Mouse (Mus musculus) kidney, postnatal 0 days (tissue): ENCODE measurements around the gene Syt6. TPM values are rescaled to one million over a fixed set of nuclear protein-coding genes. Genes with fewer than 3 reads are reported as not detected.
A peak's percentile ranks its signal among the peaks of the same experiment; 100 is the strongest.

Source experiments
- ATAC-seq: fragments of 200-750 bp; cut with Nextera tagmentation; replicated peaks from 2 replicates; pipeline ENCODE4 v1.8.0; 2017; ENCODE audit warnings: low read depth, moderate number of reproducible peaks, moderate TSS enrichment, moderate library complexity; ENCODE audit not compliant: low FRiP score
- DNase-seq: peaks from one replicate; pipeline ENCODE4 v3.0.0-alpha.2; 2016; ENCODE audit warnings: low spot score
- H3K27ac ChIP-seq: fragments of 300-500 bp; sonication (generic); 2 replicates; pipeline ENCODE4 v1.5.1; 2014; ENCODE audit warnings: mild to moderate bottlenecking
- H3K27me3 ChIP-seq: fragments of 300-500 bp; sonication (generic); 2 replicates; pipeline ENCODE4 v1.6.1; 2014; ENCODE audit warnings: low read length, mixed read lengths; ENCODE audit not compliant: insufficient read depth
- H3K36me3 ChIP-seq: fragments of 300-500 bp; sonication (generic); 2 replicates; pipeline ENCODE4 v1.6.1; 2014; ENCODE audit warnings: low read length, mixed read lengths; ENCODE audit not compliant: insufficient read depth
- H3K4me1 ChIP-seq: fragments of 300-500 bp; sonication (generic); replicated peaks from 2 replicates; pipeline ENCODE4 v1.6.1; 2014; ENCODE audit warnings: antibody characterized with exemption, low read length, mixed read lengths; ENCODE audit not compliant: insufficient read depth
- H3K4me2 ChIP-seq: fragments of 300-500 bp; sonication (generic); 2 replicates; pipeline ENCODE4 v1.6.1; 2014; ENCODE audit warnings: mild to moderate bottlenecking, low read length, moderate library complexity, mixed read lengths
- H3K4me3 ChIP-seq: fragments of 300-500 bp; sonication (generic); replicated peaks from 2 replicates; pipeline ENCODE4 v1.5.1; 2014; ENCODE audit warnings: low read depth, low read length
- H3K9ac ChIP-seq: fragments of 300-500 bp; sonication (generic); 2 replicates; pipeline ENCODE4 v1.6.1; 2014; ENCODE audit warnings: low read depth, low read length
- H3K9me3 ChIP-seq: fragments of 300-500 bp; sonication (generic); replicated peaks from 2 replicates; pipeline ENCODE4 v1.6.1; 2016; ENCODE audit warnings: low read length, inconsistent platforms, mixed read lengths
- CTCF ChIP-seq: IDR thresholded peaks from 2 replicates; pipeline ENCODE4 v1.5.1; 2016; ENCODE audit warnings: antibody characterized with exemption, low read depth, mild to moderate bottlenecking, moderate library complexity
- WGBS: fragments of 180-500 bp; shearing (Covaris S2); extraction: QIAGEN DNeasy Blood & Tissue Kit; methylation state at CpG from one replicate; pipeline ENCODE4 v1.1.7; 2014; 5-methylcytosine and 5-hydroxymethylcytosine counted together
- polyA plus RNA-seq: library from polyadenylated mRNA; unstranded; fragments of >200 nt; fragmentation: Nextera tagmentation; extraction: Ambion mirVana; gene quantifications from 2 replicates; pipeline ENCODE4 v1.2.1, GENCODE M21; 2015

Syt6 gene
- polyA plus RNA-seq, 1 experiment from 2014 or later, result 0.05 TPM

- 11% methylated on average over 22 of the region's 22 CpGs for WGBS
- H3K27me3 ChIP-seq, result peaks cover 55% of the 10 kb centered on the region
- ATAC-seq, result no peak; the same call in 1 of the 2 replicates
Observed at GRCm38 (mm10) chr3:103574566-103575155, 370 bp upstream of the Syt6 start.

DNA sequence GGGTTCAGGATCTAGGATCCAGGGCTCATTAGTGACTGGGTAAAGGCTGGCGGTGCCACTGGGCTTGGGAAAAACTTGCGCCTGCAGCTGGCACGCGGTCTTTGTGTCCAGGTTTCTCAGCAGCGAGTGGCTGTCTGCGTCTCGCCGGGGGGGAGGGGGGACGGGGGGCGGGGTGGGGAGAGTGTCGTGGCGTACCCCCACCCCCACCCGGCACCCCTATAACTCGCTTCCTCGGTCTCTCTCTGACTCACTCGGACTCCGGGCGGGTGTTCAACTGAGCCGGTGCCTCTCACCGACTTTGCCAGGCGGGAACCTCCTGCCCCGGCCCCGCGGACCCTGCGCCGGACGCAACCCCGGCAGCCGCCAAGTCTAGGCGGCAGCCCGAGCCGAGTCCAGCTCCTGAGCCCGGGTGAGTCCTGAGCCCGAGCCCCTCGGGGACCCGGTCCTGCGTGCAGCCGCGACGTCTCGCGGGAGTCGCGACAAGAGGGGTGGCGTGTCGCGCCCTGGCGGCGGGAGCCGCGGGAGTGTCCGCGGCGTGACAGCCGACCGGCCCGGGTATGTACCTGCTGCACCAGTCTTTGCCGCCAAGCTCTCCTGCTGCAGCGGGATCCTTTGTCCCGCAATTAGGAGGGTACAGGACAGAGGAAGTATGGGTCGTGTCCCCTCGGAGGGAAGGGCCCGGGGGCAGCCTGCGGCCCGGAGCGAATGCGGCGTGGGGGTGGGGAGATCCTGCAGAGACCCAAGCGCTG is 1.0 kb downstream of the Syt6 start:
- Histone ChIP-seq H3K9ac (no peak overlapping the region), H3K9me3 (no peaks in the 10 kb centered on the region), H3K4me3 (peak overlapping the region; percentile 39), H3K36me3 (no peaks in the 10 kb centered on the region), H3K27ac (no peak overlapping the region), H3K4me2 (peak overlapping the region; percentile 78), H3K27me3 (peaks cover 55% of the 10 kb centered on the region), H3K4me1 (peaks cover 7% of the 10 kb centered on the region)
- no peak for TF ChIP-seq CTCF
- no peak for ATAC-seq
- DNase-seq, result no peak
- under 1% methylated on average over 64 of the region's 69 CpGs for WGBS

More at GRCm38 (mm10) chr3:103574566-103575155, 370 bp upstream of the Syt6 start:
- Histone ChIP-seq H3K4me2 (no peak overlapping the region), H3K4me3 (no peak overlapping the region), H3K9ac (no peak overlapping the region), H3K36me3 (no peaks in the 10 kb centered on the region), H3K9me3 (no peaks in the 10 kb centered on the region), H3K27ac (no peak overlapping the region), H3K4me1 (peaks cover 7% of the 10 kb centered on the region)
- DNase-seq, result no peak
- TF ChIP-seq CTCF, result no peak

GRCm38 (mm10) chr3:103587136-103587535 is 12.1 kb downstream of the Syt6 start:
- no peak for TF ChIP-seq CTCF
- DNase-seq (no peak), ATAC-seq (no peak)
- H3K4me1 ChIP-seq, result no peaks in the 10 kb centered on the region
- H3K27ac ChIP-seq, result no peak overlapping the region
- WGBS, result 94% methylated on average over 17 of the region's 17 CpGs
- no peaks in the 10 kb centered on the region for H3K27me3 ChIP-seq
- no peak overlapping the region for H3K4me2 ChIP-seq
- no peaks in the 10 kb centered on the region for H3K36me3 ChIP-seq
- no peak overlapping the region for H3K9ac ChIP-seq
- H3K9me3 ChIP-seq, result no peaks in the 10 kb centered on the region
- H3K4me3 ChIP-seq, result no peak overlapping the region

DNA sequence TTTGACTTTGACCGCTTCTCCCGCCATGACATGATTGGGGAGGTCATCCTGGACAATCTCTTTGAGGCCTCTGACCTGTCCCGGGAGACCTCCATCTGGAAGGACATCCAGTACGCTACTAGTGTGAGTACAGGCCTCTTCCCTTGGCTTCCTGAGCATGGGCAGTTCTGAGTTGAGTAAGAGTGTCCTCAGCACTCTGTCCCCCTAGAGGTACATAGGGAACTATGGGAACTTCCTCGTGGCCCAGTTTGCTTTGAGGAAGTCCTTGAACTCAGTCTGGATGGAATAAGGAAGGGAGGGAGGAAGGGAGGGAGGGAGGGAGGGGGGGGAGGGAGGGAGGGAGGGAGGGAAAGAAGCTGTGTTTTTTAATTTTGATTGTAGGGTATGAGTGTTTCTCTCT is 12.6 kb downstream of the Syt6 start:
- TF ChIP-seq CTCF, result no peak
- no peak for DNase-seq
- Histone ChIP-seq H3K9ac (no peak overlapping the region), H3K27me3 (no peaks in the 10 kb centered on the region), H3K36me3 (no peaks in the 10 kb centered on the region), H3K4me1 (no peaks in the 10 kb centered on the region), H3K4me2 (no peak overlapping the region), H3K4me3 (no peak overlapping the region), H3K9me3 (no peaks in the 10 kb centered on the region), H3K27ac (no peak overlapping the region)
- 78% methylated on average over 5 of the region's 5 CpGs for WGBS
- no peak for ATAC-seq

- Histone ChIP-seq H3K9ac (no peak overlapping the region), H3K27me3 (no peaks in the 10 kb centered on the region), H3K4me1 (no peaks in the 10 kb centered on the region), H3K9me3 (no peaks in the 10 kb centered on the region), H3K4me3 (no peak overlapping the region), H3K27ac (no peak overlapping the region), H3K36me3 (no peaks in the 10 kb centered on the region), H3K4me2 (no peak overlapping the region)
- ATAC-seq (no peak), DNase-seq (no peak)
- no peak for TF ChIP-seq CTCF
- 53% methylated on average over 5 of the region's 5 CpGs for WGBS
Observed at GRCm38 (mm10) chr3:103589636-103590035, 14.6 kb downstream of the Syt6 start.

DNA sequence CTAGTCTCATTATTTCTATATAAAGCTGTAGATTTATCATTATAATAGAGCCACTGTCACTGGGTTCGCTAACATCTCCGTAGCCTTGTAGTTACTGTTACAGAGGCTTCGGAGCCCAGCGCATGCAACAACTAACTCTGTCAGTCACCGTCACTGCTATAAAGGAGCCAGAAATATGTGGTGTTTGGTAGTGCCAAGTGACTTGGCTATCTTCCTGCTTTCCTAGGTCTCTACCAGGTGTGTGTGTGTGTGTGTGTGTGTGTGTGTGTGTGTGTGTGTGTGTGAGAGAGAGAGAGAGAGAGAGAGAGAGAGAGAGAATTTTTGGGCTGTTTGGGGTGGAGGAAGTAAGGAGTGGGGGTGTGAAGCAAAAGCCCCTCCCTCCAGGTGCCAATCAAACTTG is 17.6 kb downstream of the Syt6 start:
- Histone ChIP-seq H3K4me1 (no peaks in the 10 kb centered on the region), H3K9ac (no peak overlapping the region), H3K27ac (no peak overlapping the region), H3K4me3 (no peak overlapping the region), H3K36me3 (no peaks in the 10 kb centered on the region), H3K9me3 (no peaks in the 10 kb centered on the region), H3K27me3 (no peaks in the 10 kb centered on the region), H3K4me2 (no peak overlapping the region)
- DNase-seq (no peak), ATAC-seq (no peak)
- TF ChIP-seq CTCF, result no peak
- WGBS, result 90% methylated on average over 5 of the region's 5 CpGs

- Histone ChIP-seq H3K4me2 (no peak overlapping the region), H3K27ac (no peak overlapping the region), H3K27me3 (no peaks in the 10 kb centered on the region), H3K4me3 (no peak overlapping the region), H3K4me1 (no peaks in the 10 kb centered on the region), H3K36me3 (no peaks in the 10 kb centered on the region), H3K9ac (no peak overlapping the region), H3K9me3 (no peaks in the 10 kb centered on the region)
- no peak for TF ChIP-seq CTCF
- DNase-seq (peak; percentile 14), ATAC-seq (no peak)
- 48% methylated on average over 5 of the region's 5 CpGs for WGBS
Observed at GRCm38 (mm10) chr3:103593631-103594030, 18.6 kb downstream of the Syt6 start.
